Mouse (Mus musculus) spleen, adult 2 months (tissue): ENCODE measurements around the gene Rpl38.

Experiments used
- CTCF ChIP-seq: fragments of 200-500 bp; IDR thresholded peaks from 2 replicates; pipeline ENCODE4 v1.5.1; 2011; ENCODE audit warnings: mild to moderate bottlenecking, inconsistent platforms; ENCODE audit not compliant: insufficient read depth, insufficient read length, insufficient replicate concordance; ENCODE audit errors: extremely low read depth
- POLR2A ChIP-seq: fragments of 200-500 bp; IDR thresholded peaks from 2 replicates; pipeline ENCODE4 v1.6.1; 2011; ENCODE audit warnings: low read depth, low read length, inconsistent platforms

GRCm38 (mm10) chr11:114711861-114712260 is 43.5 kb downstream of the Rpl38 start:
- TF ChIP-seq CTCF (no peak), POLR2A (no peak)
